Mouse (Mus musculus) erythroblast, embryonic 14.5 days (primary cell): ENCODE data around the gene Prcp.

Experiments
- GATA1 ChIP-seq: IDR thresholded peaks from 2 replicates; pipeline ENCODE4 v1.6.1; 2012; ENCODE audit warnings: low read length, inconsistent platforms, mixed read lengths
- TAL1 ChIP-seq: IDR thresholded peaks from 3 replicates; pipeline ENCODE4 v1.6.1; 2012; ENCODE audit warnings: low read length, inconsistent platforms, mixed read lengths

DNA sequence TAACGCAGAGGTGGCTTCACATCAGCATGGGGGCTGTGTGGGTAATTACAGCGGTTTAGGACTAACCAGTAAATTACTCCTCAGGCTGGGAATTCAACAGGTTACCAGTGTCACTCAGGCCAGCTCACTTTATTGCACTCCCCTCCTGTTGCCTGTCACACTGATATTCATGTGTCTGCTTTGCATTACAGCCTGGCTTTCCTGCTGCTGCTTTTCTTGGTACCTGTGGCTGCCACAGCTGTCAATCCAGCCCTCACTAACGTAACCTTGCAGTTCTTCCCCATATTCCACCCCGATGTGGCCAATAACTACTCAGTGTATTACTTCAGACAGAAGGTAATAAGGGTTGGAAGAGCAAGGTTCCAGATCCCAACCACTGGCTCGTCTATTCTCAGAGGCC, 65.5 kb downstream of the Prcp start:
- TF ChIP-seq GATA1 (no peak), TAL1 (no peak)
